Mouse (Mus musculus) heart, embryonic 11.5 days (tissue): ENCODE measurements at regions not wholly inside any gene's neighbourhood (a gene's known extent, or its start where the extent isn't known, plus 50 kb on each side); places are given as distances from the start of the nearest gene placed in this dataset.
"Not testable (repeated sequence)": the region's sequence is repeated elsewhere in the genome, so short reads cannot be mapped to it uniquely, and the experiment has no call there.

Experiments
- ATAC-seq: fragments of 200-750 bp; cut with Nextera tagmentation; replicated peaks from 2 replicates; pipeline ENCODE4 v1.8.0; 2017; ENCODE audit warnings: moderate library complexity; ENCODE audit not compliant: insufficient number of reproducible peaks, low FRiP score, low TSS enrichment
- H3K27ac ChIP-seq: fragments of 300-500 bp; sonication (generic); 2 replicates; pipeline ENCODE4 v1.5.1; 2014; ENCODE audit warnings: mild to moderate bottlenecking, low read depth, low read length
- H3K27me3 ChIP-seq: fragments of 300-500 bp; sonication (generic); 2 replicates; pipeline ENCODE4 v1.6.1; 2014; ENCODE audit warnings: mild to moderate bottlenecking, low read length, mixed read lengths; ENCODE audit not compliant: control insufficient read depth, insufficient read depth
- H3K36me3 ChIP-seq: fragments of 300-500 bp; sonication (generic); 2 replicates; pipeline ENCODE4 v1.6.1; 2014; ENCODE audit warnings: mild to moderate bottlenecking, low read length, moderate library complexity, mixed read lengths; ENCODE audit not compliant: control insufficient read depth, insufficient read depth
- H3K4me1 ChIP-seq: fragments of 300-500 bp; sonication (generic); 2 replicates; pipeline ENCODE4 v1.6.1; 2014; ENCODE audit warnings: low read length; ENCODE audit not compliant: control insufficient read depth, insufficient read depth
- H3K4me2 ChIP-seq: fragments of 300-500 bp; sonication (generic); 2 replicates; pipeline ENCODE4 v1.6.1; 2014; ENCODE audit warnings: mild to moderate bottlenecking, moderate library complexity
- H3K4me3 ChIP-seq: fragments of 300-500 bp; sonication (generic); 2 replicates; pipeline ENCODE4 v1.5.1; 2014; ENCODE audit warnings: low read depth, low read length
- H3K9ac ChIP-seq: fragments of 300-500 bp; sonication (generic); 2 replicates; pipeline ENCODE4 v1.6.1; 2014; ENCODE audit warnings: mild to moderate bottlenecking, low read depth, low read length, moderate library complexity
- H3K9me3 ChIP-seq: fragments of 300-500 bp; sonication (generic); replicated peaks from 2 replicates; pipeline ENCODE4 v1.6.1; 2016; ENCODE audit warnings: low read length; ENCODE audit not compliant: control insufficient read depth
- WGBS: fragments of 180-500 bp; shearing (Covaris S2); extraction: QIAGEN DNeasy Blood & Tissue Kit; methylation state at CpG from one replicate; pipeline ENCODE4 v1.1.7; 2014; ENCODE audit not compliant: insufficient replicate concordance; 5-methylcytosine and 5-hydroxymethylcytosine counted together

- not testable (repeated sequence) for H3K4me2 ChIP-seq, H3K9me3 ChIP-seq, H3K27me3 ChIP-seq, H3K4me1 ChIP-seq, H3K36me3 ChIP-seq, H3K27ac ChIP-seq, ATAC-seq, H3K4me3 ChIP-seq, H3K9ac ChIP-seq
- WGBS, result 85% methylated on average over 7 of the region's 7 CpGs
Observed at GRCm38 (mm10) chr10:103507051-103507450, 139.5 kb downstream of the Slc6a15 start.

GRCm38 (mm10) chr10:103544502-103544901, 176.9 kb downstream of the Slc6a15 start:
- Histone ChIP-seq H3K4me2 (no peak overlapping the region), H3K27ac (no peak overlapping the region), H3K9ac (no peak overlapping the region), H3K9me3 (no peaks in the 10 kb centered on the region), H3K27me3 (no peaks in the 10 kb centered on the region), H3K4me1 (no peaks in the 10 kb centered on the region), H3K4me3 (no peak overlapping the region), H3K36me3 (no peaks in the 10 kb centered on the region)
- WGBS, result 83% methylated on average over 2 of the region's 2 CpGs
- no peak for ATAC-seq

DNA sequence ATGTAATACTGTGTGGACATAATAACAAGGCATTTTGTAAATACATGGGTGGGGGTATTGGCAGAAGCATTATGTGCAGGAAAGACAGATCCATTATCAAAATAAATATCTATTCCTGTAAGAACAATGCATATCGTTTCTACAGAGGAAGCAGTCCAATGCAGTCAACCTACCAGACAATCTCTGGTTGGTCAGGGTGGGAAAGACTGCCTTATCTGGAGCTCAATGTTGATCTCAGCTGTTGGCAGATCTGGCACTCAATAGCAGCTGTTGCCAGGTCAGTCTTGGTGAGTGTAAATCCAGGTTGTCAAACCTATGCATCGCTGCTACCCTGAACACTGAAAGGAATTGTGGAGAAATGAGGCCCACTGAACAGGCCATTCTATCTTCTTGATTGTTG, 181.9 kb downstream of the Slc6a15 start:
- H3K4me3 ChIP-seq, result no peak overlapping the region
- no peaks in the 10 kb centered on the region for H3K4me1 ChIP-seq
- no peak overlapping the region for H3K4me2 ChIP-seq
- H3K27me3 ChIP-seq, result no peaks in the 10 kb centered on the region
- H3K27ac ChIP-seq, result no peak overlapping the region
- ATAC-seq, result no peak
- no peaks in the 10 kb centered on the region for H3K36me3 ChIP-seq
- WGBS, result 68% methylated on average over 2 of the region's 2 CpGs
- H3K9me3 ChIP-seq, result no peaks in the 10 kb centered on the region
- H3K9ac ChIP-seq, result no peak overlapping the region

DNA sequence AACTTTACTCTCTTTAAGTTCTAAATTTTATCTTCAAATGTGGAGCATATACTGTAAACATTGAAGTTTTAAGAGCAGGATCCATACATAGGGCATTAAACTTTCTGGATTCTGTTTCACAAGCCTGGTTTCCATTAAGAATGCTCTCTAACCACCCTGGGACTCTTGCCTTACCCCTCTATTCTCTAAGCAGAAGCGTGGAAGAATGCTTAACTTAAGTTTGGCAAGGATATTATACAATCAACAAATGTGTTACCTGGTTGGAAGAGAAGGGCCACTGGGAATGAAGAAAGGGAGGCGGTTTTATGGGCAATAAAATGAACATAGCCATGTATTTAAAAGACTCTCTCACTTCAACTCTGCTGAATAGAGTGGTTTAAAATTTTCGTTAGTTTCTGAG, 217.5 kb downstream of the Slc6a15 start:
- WGBS, result 56% methylated on average over 3 of the region's 3 CpGs
- H3K27ac ChIP-seq, result no peak overlapping the region
- H3K9me3 ChIP-seq, result no peaks in the 10 kb centered on the region
- H3K27me3 ChIP-seq, result no peaks in the 10 kb centered on the region
- no peaks in the 10 kb centered on the region for H3K36me3 ChIP-seq
- no peak for ATAC-seq
- no peak overlapping the region for H3K4me2 ChIP-seq
- no peak overlapping the region for H3K9ac ChIP-seq
- no peak overlapping the region for H3K4me3 ChIP-seq
- H3K4me1 ChIP-seq, result no peaks in the 10 kb centered on the region

DNA sequence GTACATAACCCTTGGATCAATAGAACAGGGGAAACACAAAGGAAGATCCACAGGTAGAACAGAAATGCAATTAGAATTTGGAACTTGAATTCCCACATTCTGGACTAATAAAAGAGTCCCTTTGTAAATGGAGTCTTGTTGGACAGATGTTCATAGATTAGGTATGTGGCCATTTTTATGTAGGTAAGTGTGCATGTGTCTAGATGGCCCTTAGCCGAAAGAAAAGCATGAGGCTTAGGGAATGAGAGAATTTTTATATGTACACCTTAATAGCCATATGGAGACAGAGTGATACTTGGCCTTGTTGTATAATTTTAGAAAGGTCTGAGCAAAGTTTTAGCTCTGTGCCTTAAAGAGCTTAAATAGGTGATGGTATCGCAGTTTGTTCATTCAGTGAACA, 217.9 kb downstream of the Slc6a15 start:
- WGBS, result 80% methylated on average over 2 of the region's 2 CpGs
- H3K36me3 ChIP-seq, result no peaks in the 10 kb centered on the region
- H3K27ac ChIP-seq, result no peak overlapping the region
- H3K4me1 ChIP-seq, result no peaks in the 10 kb centered on the region
- H3K9ac ChIP-seq, result no peak overlapping the region
- no peaks in the 10 kb centered on the region for H3K9me3 ChIP-seq
- no peak for ATAC-seq
- H3K4me3 ChIP-seq, result no peak overlapping the region
- no peak overlapping the region for H3K4me2 ChIP-seq
- H3K27me3 ChIP-seq, result no peaks in the 10 kb centered on the region

DNA sequence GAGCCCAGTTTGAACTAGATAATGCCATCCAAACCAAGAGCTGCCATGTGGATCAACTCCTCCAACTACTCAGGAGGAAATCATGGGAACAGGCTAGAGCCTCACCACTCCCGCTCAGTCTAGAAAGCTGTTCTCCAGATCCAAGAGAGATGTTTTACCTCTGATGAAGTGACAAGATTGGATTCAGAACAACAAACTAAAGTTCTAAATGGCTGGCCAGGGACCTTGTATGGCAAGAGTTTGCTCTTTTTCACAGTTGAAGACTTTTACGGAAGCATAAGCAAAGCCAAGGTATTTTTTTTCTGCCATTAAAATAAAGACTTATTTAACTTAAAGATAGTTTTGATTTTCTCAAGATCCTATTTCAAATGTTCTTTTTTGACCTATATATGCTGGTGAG, 224.4 kb downstream of the Slc6a15 start:
- Histone ChIP-seq H3K9me3 (no peaks in the 10 kb centered on the region), H3K4me2 (no peak overlapping the region), H3K4me3 (no peak overlapping the region), H3K27ac (no peak overlapping the region), H3K4me1 (no peaks in the 10 kb centered on the region), H3K27me3 (no peaks in the 10 kb centered on the region), H3K9ac (no peak overlapping the region), H3K36me3 (no peaks in the 10 kb centered on the region)
- no peak for ATAC-seq
- WGBS, result 88% methylated on average over 2 of the region's 2 CpGs

DNA sequence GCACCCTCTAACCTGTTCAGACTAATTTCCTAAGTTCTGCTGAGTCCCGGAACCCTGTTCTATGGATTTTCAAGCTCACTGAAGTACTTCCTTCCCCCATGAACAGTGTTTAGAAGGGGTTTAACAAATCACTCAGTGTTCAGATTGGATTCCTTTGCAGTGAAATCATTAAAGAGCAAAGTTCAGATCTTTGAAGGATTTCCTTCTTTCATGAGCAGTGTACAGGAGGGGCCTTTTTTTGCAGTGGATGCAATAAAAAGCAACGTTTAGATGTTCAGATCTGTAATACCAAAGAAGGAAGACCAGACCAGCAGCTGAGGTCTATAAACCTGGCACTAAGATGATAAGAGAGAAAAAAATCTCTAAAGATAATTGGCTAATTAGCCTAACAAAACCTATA, 273.6 kb downstream of the Slc6a15 start:
- Histone ChIP-seq H3K4me1 (no peaks in the 10 kb centered on the region), H3K4me2 (no peak overlapping the region)
- WGBS, result 73% methylated on average over 2 of the region's 2 CpGs

DNA sequence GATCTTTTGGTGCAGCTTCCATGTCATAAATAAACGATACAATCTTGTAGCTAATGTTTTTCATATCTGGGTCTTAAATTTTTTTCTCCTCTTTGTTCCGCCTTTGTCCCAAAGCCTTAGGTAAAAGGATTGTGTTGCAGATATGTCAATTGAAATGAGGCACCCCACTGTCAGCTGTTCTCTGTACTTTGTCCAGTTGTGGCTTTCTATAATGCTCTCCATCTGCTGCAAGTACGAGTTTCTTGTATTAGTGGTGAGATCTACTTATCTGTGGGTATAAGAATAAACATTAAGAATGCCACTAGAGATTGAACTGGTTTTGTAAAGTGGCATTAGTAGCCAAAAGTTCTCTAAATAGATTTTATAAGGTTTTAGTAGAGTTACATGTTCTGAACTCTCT, 282.3 kb downstream of the Slc6a15 start:
- 74% methylated on average over 3 of the region's 3 CpGs for WGBS
- H3K9me3 ChIP-seq, result no peaks in the 10 kb centered on the region
- H3K27me3 ChIP-seq, result no peaks in the 10 kb centered on the region
- no peak overlapping the region for H3K27ac ChIP-seq
- H3K4me3 ChIP-seq, result no peak overlapping the region
- H3K4me1 ChIP-seq, result no peaks in the 10 kb centered on the region
- no peak overlapping the region for H3K9ac ChIP-seq
- no peak overlapping the region for H3K4me2 ChIP-seq
- no peak for ATAC-seq
- no peaks in the 10 kb centered on the region for H3K36me3 ChIP-seq

More for the DNA sequence above, 273.6 kb downstream of the Slc6a15 start:
- Histone ChIP-seq H3K27me3 (no peaks in the 10 kb centered on the region), H3K9me3 (no peaks in the 10 kb centered on the region), H3K4me3 (no peak overlapping the region), H3K9ac (no peak overlapping the region), H3K27ac (no peak overlapping the region), H3K36me3 (no peaks in the 10 kb centered on the region)
- no peak for ATAC-seq

- Histone ChIP-seq H3K27me3 (no peaks in the 10 kb centered on the region), H3K9me3 (no peaks in the 10 kb centered on the region), H3K9ac (no peak overlapping the region), H3K4me1 (no peaks in the 10 kb centered on the region), H3K4me3 (no peak overlapping the region), H3K27ac (no peak overlapping the region), H3K36me3 (no peaks in the 10 kb centered on the region), H3K4me2 (no peak overlapping the region)
- 74% methylated on average over 3 of the region's 3 CpGs for WGBS
- ATAC-seq, result no peak
Observed at GRCm38 (mm10) chr10:103673081-103673480, 305.5 kb downstream of the Slc6a15 start.
